In genomic region chr12:100544194-100544567, GRCm38 (mm10) we compare ENCODE assay signal across 21 mouse cellular contexts.
"Had no signal": no experiment of that assay in that cellular context is flagged by ENCODE, and none has a peak within 500 bp of the region (broad histone marks: within the 10 kb centered on the region; RNA-seq: fewer than 3 reads in every experiment).

No protein-coding gene starts in this region.

- H3K9me3 ChIP-seq: intestine, embryonic 15.5 days; kidney, embryonic 15.5 days; liver, embryonic 13.5 days; megakaryocyte, embryonic 14.5 days; midbrain, embryonic 10.5 days; midbrain, embryonic 13.5 days; stomach, embryonic 15.5 days had no signal

- ATAC-seq: intestine, embryonic 15.5 days; midbrain, embryonic 13.5 days; midbrain, embryonic 16.5 days had no signal

- H3K27me3 ChIP-seq: intestine, embryonic 15.5 days; kidney, embryonic 15.5 days; liver, embryonic 13.5 days; megakaryocyte, embryonic 14.5 days; midbrain, embryonic 13.5 days; stomach, embryonic 15.5 days had no signal

- H3K4me1 ChIP-seq: intestine, embryonic 15.5 days; liver, embryonic 13.5 days; midbrain, embryonic 10.5 days; midbrain, embryonic 13.5 days had no signal

- H3K27ac ChIP-seq: intestine, embryonic 15.5 days; kidney, embryonic 15.5 days; left cerebral cortex, adult 2 months; liver, embryonic 13.5 days; midbrain, embryonic 10.5 days; midbrain, embryonic 13.5 days; stomach, embryonic 15.5 days had no signal

- H3K9ac ChIP-seq: intestine, embryonic 15.5 days; kidney, embryonic 15.5 days; liver, embryonic 13.5 days; midbrain, embryonic 13.5 days; stomach, embryonic 15.5 days had no signal

- DNase-seq: kidney, adult 11 months; kidney, adult 8-10 months; kidney, postnatal 10 days; kidney, postnatal 36 days; layer of hippocampus, postnatal 36 days; liver, embryonic 13.5 days; lung, postnatal 10 days; right cerebral cortex, adult 18-20 months; right cerebral cortex, postnatal 14 days; right cerebral cortex, postnatal 4 days; thymus, postnatal 14 days; thymus, postnatal 4 days had no signal

- H3K4me3 ChIP-seq: intestine, embryonic 15.5 days; kidney, embryonic 15.5 days; left cerebral cortex, adult 2 months; liver, embryonic 13.5 days; megakaryocyte, embryonic 14.5 days; midbrain, embryonic 10.5 days; midbrain, embryonic 13.5 days; myocyte; stomach, embryonic 15.5 days had no signal

- H3K4me2 ChIP-seq: intestine, embryonic 15.5 days; kidney, embryonic 15.5 days; liver, embryonic 13.5 days; midbrain, embryonic 13.5 days; stomach, embryonic 15.5 days had no signal

- H3K36me3 ChIP-seq: intestine, embryonic 15.5 days; kidney, embryonic 15.5 days; liver, embryonic 13.5 days; midbrain, embryonic 10.5 days; midbrain, embryonic 13.5 days; stomach, embryonic 15.5 days had no signal
